Mouse (Mus musculus): ENCODE data around the gene Kcnk4.

GRCm38 (mm10) chr19:6926559-6927255, 7.6 kb downstream of the Kcnk4 start:
- TF ChIP-seq CTCF (IDR thresholded peaks at IDR 0.05) (no peak), EP300 (IDR thresholded peaks at IDR 0.05) (no peak)
